Mouse (Mus musculus) cerebellum, adult 2 months (tissue): ENCODE data around the gene Psmd11. TPM values are rescaled to one million over a fixed set of nuclear protein-coding genes. Genes with fewer than 3 reads are reported as not detected.
A peak's percentile ranks its signal among the peaks of the same experiment; 100 is the strongest.
"Not testable (repeated sequence)": the region's sequence is repeated elsewhere in the genome, so short reads cannot be mapped to it uniquely, and the experiment has no call there.

Experiments used
- DNase-seq, 2 experiments: peaks; one replicate each; pipeline ENCODE4 v3.0.0; 2021
- H3K27ac ChIP-seq: fragments of 200-500 bp; 2 replicates; pipeline ENCODE4 v1.5.1; 2012; ENCODE audit warnings: low read length, control low read depth, inconsistent platforms; ENCODE audit not compliant: insufficient read depth
- H3K27me3 ChIP-seq: fragments of 200-500 bp; 2 replicates; pipeline ENCODE4 v1.6.1; 2012; ENCODE audit warnings: inconsistent platforms, mild to moderate bottlenecking, low read length, moderate library complexity; ENCODE audit not compliant: control insufficient read depth, insufficient read depth
- H3K4me1 ChIP-seq: fragments of 200-500 bp; 2 replicates; pipeline ENCODE4 v1.6.1; 2011; ENCODE audit warnings: low read length; ENCODE audit not compliant: control insufficient read depth, insufficient read depth
- H3K4me3 ChIP-seq: fragments of 200-500 bp; replicated peaks from 2 replicates; pipeline ENCODE3; 2011; ENCODE audit warnings: mild to moderate bottlenecking, low read depth, low read length, control low read depth; ENCODE audit not compliant: insufficient read depth
- CTCF ChIP-seq: fragments of 200-500 bp; IDR thresholded peaks from 2 replicates; pipeline ENCODE4 v1.5.1; 2011; ENCODE audit warnings: low read depth, mild to moderate bottlenecking, control low read depth, low read length, moderate library complexity, borderline replicate concordance; ENCODE audit not compliant: insufficient read depth
- POLR2A ChIP-seq: fragments of 200-500 bp; IDR thresholded peaks from 2 replicates; pipeline ENCODE4 v1.6.1; 2011; ENCODE audit warnings: low read length, control low read depth, borderline replicate concordance; ENCODE audit not compliant: insufficient read depth
- WGBS: fragments of 180-500 bp; shearing (Covaris S2); methylation state at CpG from one replicate; pipeline ENCODE4 v1.1.7; 2018; 5-methylcytosine and 5-hydroxymethylcytosine counted together
- polyA plus RNA-seq: library from polyadenylated mRNA; depleted of rRNA; stranded (reverse); fragments of >200 nt; gene quantifications from 2 replicates; pipeline ENCODE4 v1.2.3, GENCODE M21; 2012

Gene Psmd11
- polyA plus RNA-seq, 1 experiment = 73.1 TPM

DNA sequence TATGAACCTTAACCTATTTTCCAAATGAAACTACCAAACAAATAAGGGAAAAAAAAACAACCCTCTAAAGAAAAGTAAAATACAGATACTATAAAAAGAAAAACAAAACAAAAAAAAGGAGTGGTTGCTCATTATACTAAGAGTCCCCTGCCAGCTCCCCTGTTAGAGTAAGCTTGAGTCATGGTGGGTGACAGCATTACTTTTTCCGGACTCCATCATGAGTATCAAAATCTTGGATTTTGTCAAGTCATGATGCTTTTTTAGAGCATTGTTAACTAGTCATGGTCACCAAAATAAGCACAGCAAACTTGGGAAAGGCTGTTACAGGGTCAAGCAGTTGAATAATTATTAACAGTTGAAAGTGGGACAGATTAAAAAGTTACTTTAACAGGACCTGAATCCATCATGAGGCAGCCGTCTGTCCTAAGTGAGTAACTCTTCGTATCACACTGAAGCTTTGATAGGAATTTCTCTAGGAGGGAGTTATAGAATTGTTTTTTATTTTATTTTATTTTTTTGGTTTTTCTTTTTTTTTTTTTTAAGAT lies 2.0 kb downstream of the Psmd11 start:
- Histone ChIP-seq H3K27ac (no peak overlapping the region), H3K27me3 (no peaks in the 10 kb centered on the region), H3K4me3 (no peak overlapping the region), H3K4me1 (no peaks in the 10 kb centered on the region; the same call in 1 of the 2 replicates)
- no peak for DNase-seq
- TF ChIP-seq POLR2A (no peak), CTCF (no peak)
- 83% methylated on average over 3 of the region's 3 CpGs for WGBS

DNA sequence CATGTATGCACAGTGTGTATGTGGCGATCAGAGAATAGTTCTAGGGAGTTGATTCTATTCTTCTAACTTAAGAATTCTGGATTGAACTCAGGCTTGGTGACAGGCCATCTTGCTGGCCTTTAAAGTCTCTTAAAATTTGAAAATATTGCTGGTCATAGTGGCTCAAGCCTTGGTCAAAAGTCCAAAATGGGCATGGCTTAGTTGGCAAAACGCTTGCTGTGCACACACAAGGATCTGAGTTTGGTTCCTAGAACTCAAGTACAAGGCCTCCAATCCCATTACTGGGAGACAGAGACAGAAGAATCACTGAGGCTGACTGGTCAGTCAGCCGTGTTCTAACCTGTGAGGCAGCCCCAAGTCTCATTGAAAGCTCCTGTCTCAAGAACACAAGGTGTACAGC lies 18.5 kb downstream of the Psmd11 start:
- Histone ChIP-seq H3K4me1 (no peaks in the 10 kb centered on the region), H3K27ac (no peak overlapping the region), H3K4me3 (no peak overlapping the region), H3K27me3 (no peaks in the 10 kb centered on the region)
- TF ChIP-seq POLR2A (no peak), CTCF (no peak)
- no peak for DNase-seq
- WGBS = 93% methylated on average over 3 of the region's 3 CpGs

DNA sequence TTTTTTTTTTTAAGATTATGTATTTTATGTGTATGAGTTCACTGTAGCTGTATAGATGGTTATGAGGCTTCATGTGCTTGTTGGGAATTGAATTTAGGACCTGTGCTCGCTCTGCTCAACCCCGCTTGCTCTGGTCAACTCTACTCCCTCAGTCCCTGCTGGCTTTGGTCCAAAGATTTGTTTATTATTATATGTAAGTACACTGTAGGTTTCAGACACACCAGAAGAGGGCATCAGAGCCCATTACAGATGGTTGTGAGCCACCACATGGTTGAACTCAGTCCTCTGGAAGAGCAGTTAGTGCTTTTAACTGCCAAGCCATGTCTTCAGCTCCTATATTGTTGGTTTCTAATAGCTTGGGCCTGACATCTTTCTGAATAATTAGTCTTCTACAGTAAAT lies 21.4 kb downstream of the Psmd11 start:
- Histone ChIP-seq H3K27ac (no peak overlapping the region), H3K27me3 (no peaks in the 10 kb centered on the region), H3K4me3 (no peak overlapping the region), H3K4me1 (no peaks in the 10 kb centered on the region)
- no peak for DNase-seq
- TF ChIP-seq POLR2A (no peak), CTCF (no peak)
- WGBS = 89% methylated on average over 2 of the region's 2 CpGs

DNA sequence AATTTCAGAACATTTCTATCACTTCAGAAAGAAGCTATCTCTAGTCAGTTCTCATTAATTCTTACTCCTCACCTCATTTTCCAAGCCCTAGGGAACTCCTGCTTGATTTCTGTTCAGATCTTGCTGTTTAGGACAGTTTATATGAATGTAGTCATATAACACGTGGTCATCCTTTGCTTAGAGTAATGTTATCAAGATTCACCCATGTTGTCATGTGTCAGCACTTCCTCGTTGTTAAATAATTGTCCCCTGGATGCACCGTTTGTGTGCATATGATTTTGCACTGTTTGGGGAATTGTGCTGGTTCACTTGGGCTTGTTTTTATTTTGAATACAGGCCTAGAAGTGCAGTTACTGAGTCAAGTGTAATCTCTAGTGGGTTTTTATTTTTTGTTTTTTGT lies 23.8 kb downstream of the Psmd11 start:
- no peak for TF ChIP-seq CTCF
- TF ChIP-seq POLR2A = no peak
- no peaks in the 10 kb centered on the region for H3K4me1 ChIP-seq
- 84% methylated on average over 3 of the region's 3 CpGs for WGBS

DNA sequence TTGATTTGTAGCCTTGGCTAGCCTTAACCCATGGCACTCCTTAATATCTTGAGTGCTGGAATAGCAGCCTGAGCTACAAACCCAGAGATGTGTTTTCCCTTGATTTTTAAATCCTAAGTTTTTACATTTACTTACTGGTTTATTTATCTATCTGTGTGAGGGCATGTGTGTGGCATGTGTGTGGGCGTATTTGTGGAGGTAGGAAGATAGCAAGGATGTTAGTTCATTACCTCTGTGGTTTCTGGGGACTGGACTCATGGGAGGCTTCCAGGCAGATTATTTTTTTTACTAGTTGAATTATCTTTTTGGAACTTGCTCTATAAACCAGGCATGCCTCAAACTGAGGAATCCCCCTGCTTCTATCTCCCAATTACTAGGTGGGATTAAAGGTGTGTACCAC lies 24.8 kb downstream of the Psmd11 start:
- Histone ChIP-seq H3K4me1 (no peaks in the 10 kb centered on the region), H3K27ac (no peak overlapping the region), H3K4me3 (no peak overlapping the region), H3K27me3 (no peaks in the 10 kb centered on the region)
- WGBS = 92% methylated on average over 1 of the region's 1 CpGs
- TF ChIP-seq CTCF (no peak), POLR2A (no peak)
- DNase-seq = no peak

More for the DNA sequence above, 23.8 kb downstream of the Psmd11 start:
- no peak for DNase-seq
- H3K27me3 ChIP-seq = no peaks in the 10 kb centered on the region
- H3K4me3 ChIP-seq = no peak overlapping the region
- H3K27ac ChIP-seq = no peak overlapping the region

DNA sequence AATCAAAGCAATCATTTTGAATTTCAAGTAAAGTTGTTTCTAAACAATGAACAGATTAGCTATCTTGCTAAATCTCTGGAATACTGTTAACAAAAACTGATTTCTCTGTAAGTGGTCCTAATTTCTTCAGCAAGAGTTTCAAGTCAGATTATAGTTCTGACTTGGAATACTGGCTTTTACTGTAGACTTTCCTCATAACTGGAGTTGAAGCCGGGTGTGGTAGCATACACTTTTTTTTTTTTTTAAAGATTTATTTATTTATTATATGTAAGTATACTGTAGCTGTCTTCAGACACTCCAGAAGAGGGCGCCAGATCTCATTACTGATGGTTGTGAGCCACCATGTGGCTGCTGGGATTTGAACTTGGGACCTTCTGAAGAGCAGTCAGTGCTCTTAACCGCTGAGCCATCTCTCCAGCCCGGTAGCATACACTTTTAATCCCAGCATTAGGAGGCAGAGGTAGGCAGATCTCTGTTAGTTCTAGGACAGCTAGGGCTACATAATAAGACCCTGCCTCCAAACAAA lies 35.3 kb downstream of the Psmd11 start:
- H3K27ac ChIP-seq, DNase-seq, H3K27me3 ChIP-seq, H3K4me3 ChIP-seq, H3K4me1 ChIP-seq: not testable (repeated sequence)
- WGBS = 89% methylated on average over 4 of the region's 4 CpGs

DNA sequence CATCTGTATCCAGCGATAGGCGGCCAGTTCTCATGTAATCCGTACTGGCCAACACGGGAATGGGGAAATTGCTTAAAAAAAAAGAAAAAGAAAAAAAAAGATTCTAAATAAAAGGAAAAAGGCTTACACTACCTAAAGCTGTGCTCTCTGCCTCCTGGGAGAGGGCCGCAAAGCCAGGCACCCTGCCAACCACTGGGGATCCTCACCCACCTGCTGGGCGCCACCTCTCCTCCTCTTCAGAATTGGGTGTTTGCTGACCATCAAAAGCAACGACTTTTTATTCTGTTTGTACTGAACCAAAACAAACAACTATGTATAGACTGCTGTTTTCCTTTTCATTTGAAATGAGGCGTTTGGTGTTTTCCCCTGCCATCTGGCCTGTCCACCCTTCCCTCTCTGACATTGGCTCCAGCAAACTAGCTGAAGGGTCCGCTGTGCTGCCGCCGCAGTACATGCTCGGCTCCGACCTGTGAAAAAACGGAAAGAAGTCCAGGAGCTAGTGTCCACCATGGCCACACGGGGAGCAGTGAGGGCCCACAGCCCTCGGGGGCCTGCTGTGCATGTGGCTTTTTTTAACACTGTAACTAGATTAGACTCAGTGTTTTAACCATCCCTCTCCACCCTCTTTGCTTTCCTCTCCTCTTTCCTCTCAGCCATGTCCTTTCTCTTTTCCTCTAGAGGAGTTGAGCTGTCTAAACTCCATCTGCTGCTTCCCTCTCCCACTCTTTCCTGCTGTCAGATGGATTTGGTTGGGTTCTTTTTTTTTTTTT lies 43.6 kb downstream of the Psmd11 start:
- peak in 1 of 2 experiments; percentile 48 for DNase-seq
- no peak overlapping the region for H3K4me3 ChIP-seq
- peak overlapping the region; percentile 40 for H3K27ac ChIP-seq
- H3K4me1 ChIP-seq = peaks cover 16% of the 10 kb centered on the region; the same call in 1 of the 2 replicates
- H3K27me3 ChIP-seq = no peaks in the 10 kb centered on the region
- 28% methylated on average over 16 of the region's 16 CpGs for WGBS
- TF ChIP-seq POLR2A (no peak), CTCF (no peak)

DNA sequence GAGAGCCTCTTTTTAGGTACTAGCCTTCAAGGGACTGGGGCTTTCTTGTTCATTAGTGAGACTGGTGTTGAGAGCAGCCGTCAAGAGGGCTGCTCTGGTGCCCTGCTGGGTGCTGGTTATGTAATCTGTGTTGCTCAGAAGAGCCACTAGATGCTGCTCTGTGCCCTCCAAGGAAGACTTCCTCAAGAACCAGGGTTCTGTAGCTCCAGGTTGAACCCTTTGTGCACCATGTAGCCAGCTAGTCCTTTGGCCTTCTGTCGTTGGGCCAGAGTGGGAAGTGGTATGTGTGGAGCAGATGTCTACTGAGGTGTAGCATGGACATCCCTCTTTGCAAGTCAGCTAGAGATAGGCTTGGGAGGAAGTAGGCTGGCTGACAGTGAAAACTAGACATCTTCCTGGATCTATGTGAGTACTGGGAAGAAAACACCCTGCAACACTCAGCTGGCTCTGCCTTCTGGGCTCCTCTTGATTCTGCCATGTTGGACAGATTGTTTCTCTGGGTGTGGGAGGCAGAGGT lies 45.8 kb downstream of the Psmd11 start:
- no peak overlapping the region for H3K4me3 ChIP-seq
- 0% methylated on average over 2 of the region's 2 CpGs for WGBS
- no peaks in the 10 kb centered on the region for H3K27me3 ChIP-seq
- peaks cover 16% of the 10 kb centered on the region; the same call in 1 of the 2 replicates for H3K4me1 ChIP-seq
- H3K27ac ChIP-seq = peak overlapping the region; percentile 79
- TF ChIP-seq CTCF = peak; percentile 72
- no peak for TF ChIP-seq POLR2A
- peak; percentile 74 to 84 for DNase-seq
